Mouse (Mus musculus) adrenal gland, postnatal 14 days (tissue): ENCODE measurements at regions not wholly inside any gene's neighbourhood (a gene's known extent, or its start where the extent isn't known, plus 50 kb on each side); places are given as distances from the start of the nearest gene placed in this dataset.

Experiments
- DNase-seq: peaks from one replicate; pipeline ENCODE4 v3.0.0; 2021; ENCODE audit warnings: mixed read lengths

DNA sequence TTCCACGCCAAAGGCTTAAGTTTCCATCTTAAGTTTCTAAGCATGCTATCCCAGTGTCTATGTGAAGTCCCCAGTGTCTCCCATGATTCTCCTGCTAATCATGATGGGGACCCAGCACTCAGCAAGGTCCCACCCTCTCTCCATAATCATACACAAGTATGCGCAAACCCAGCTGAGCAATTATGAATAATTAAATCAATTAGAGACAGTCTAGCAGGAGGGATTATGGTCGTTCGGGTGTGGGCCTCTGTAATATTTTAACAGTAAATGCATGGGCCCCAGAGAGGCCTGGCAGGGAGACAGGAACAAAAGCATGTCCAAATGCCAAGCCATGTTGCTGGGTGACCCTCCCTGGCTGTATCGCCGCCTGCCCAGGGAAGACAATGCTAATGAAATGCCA, 73.1 kb upstream of the Msx1 start:
- no peak for DNase-seq

DNA sequence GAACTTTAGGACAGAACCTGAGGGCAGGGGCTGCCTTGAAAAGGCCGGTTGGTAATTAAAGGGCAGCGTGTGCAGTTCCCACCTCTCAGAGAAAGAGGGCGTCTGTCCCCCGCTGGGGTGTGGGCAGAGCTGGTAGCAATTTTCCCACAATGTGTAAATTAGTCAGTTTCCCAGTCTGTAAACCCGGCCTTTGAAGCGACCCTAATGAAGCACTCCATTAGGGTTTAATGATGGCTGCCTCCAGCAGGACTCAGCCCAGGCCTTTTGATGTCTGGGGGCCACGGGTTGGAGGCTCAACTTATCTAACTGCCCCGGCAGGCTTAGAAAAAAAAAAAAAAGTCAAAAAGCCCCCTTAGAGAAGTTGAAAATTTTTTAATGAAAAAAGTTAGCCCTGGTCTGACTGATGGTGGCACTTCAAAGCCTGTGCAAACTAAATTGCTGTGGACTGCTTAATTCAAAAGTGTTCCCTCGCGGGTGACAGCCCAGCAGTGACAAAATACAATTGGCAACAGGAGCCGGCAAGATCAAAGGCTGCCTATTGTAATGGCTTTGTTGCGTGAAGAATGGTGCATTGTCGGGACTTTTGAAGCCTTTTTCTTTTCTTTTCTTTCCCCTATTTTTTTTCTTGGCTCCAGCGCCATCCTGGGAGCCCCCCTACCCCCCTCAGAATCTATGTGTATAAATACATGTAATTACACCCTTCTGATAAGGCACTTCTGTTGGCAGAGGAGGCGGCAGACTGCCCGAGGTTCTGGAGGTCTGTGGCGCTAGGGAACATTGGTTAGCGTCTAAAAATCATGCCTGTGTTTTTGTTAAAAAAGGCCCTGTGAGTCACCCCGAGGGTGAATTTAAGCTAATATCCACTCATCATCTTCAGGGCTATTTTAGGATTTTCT, 71.3 kb upstream of the Msx1 start:
- DNase-seq = no peak

DNA sequence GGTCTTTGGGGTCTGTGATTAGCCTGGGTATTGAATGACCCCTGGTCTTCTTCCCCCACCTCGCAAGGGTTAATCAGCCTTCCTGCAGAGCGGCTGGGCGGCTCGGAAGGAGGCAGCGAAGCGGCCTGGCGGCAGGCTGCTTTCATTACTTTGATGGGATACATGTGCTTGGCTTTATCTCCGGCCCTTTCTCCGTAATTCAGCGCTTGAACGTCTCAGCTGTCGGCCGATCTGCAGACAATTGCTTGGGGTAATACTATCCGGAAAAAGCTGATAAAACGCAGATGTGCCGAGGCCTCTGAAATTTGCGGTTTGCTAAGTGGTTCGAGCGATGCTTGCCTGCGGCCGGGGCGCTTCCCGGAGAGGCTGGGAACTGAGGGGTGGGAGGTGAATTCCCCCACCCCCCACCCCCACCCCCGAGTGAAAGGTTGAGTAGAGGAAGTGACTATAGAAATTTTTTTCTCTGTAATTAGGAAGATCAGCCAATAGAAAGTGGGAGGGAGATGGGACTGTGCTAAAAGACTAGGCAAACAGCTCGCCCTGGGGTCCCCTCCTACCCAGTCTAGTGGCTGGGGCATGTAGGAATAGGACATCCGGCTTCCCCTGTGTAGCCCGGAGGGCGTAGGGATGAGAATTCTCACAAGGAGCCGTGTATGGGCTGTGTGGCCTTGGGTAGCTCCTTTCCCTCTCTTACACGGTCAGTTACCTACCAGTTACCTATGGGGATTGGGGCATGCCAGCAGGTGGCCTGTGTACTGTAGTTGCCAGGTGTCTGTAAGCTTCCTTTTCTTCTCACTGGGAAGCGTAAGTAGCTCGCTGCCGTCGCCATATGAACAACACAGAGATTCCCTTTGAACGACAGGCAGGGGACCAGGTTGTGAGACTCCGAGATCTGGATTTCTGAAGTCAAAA, 69.5 kb upstream of the Msx1 start:
- DNase-seq = no peak

DNA sequence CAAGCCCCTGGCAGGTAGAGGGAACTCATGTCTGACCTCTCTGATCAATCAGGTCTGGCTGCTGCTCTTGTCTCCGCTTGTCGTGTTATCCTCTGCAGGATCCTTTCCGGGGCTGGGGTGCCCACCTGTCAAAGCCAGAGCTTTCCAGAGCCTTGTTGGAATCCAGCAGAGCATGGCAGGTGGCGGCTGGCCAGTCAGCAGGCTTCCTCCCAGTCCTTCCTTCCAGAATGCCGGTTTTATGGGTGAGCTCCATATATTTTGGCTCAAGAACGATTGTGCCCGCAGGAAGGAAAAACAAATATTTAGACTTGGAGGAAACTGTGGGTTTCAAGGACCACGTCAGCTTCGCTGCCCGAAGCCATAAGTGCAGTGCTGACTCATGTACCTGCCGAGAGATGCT, 66.3 kb upstream of the Msx1 start:
- DNase-seq = no peak

DNA sequence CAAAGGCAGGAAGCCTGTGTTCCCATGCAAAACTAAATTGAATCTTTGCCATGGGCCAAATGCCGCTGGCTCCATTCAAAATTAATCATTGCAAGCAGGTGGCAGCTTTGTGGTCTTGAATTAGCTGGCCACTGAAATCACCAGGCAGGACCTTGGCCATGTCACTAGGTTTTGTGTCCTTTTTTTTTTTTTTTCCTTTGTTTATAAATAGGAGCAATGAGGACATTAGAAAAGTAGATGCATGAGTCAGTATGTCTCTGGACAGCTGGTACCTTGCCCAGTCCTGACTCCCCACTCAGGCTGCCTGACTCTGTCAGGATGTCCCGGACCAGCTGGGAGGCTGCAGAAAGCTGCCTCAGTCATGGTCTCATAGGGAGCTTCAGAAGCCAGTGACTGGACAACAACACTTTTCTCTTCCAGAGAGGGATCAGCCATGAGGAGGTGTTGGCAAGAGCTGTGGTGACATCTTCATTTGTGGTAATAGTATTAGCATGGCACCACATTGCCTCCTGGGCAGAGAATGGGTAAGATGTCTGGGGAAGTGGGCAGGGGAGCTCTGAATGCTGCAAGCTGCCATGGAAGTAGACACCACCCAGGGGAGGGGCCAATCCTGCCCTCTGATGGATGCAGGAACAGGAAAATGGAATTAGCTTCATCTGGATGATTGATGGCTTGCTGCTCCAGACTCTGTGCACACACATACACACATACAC, 55.4 kb upstream of the Msx1 start:
- no peak for DNase-seq

GRCm38 (mm10) chr5:37876240-37876639, 51.9 kb upstream of the Msx1 start:
- DNase-seq = no peak

DNA sequence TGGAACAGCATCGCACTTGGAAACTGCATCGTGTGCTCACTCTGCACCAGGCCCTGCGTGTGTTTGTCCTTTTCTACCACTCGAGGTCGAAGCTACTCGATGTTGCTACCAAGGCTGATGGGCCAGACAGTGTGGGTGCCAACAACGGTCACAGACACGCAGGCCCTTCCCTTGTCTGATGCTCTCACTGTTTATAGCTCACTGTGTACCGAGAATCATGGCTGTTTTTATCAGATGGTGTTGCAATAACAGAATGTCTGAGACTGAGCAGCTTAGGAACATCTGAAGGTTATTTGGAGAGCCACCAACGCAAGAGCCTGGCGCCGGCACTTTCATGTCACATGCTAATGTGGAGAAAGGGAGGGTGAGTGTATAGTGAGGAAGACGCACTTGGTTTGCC, 51.1 kb upstream of the Msx1 start:
- DNase-seq = no peak

GRCm38 (mm10) chr5:37874784-37875281, 50.5 kb upstream of the Msx1 start:
- no peak for DNase-seq
